Mouse (Mus musculus) G1E-ER4 (cell line): ENCODE data around the gene Trim41. TPM values are rescaled to one million over a fixed set of nuclear protein-coding genes. Genes with fewer than 3 reads are reported as not detected.
"Not testable (repeated sequence)": the region's sequence is repeated elsewhere in the genome, so short reads cannot be mapped to it uniquely, and the experiment has no call there.

Experiments
- GATA1 ChIP-seq: IDR thresholded peaks from one replicate; pipeline ENCODE4 v1.8.0; 2012; ENCODE audit warnings: low read length, inconsistent platforms
- polyA plus RNA-seq: library from polyadenylated mRNA; stranded (reverse); fragments of >175 nt; gene quantifications from 2 replicates; pipeline ENCODE4 v1.2.3, GENCODE M21; 2012

Trim41 gene
- polyA plus RNA-seq, 1 experiment: 71.0 TPM

GRCm38 (mm10) chr11:48840805-48841204 lies 23.7 kb upstream of the Trim41 start:
- TF ChIP-seq GATA1: no peak

- no peak for TF ChIP-seq GATA1
Measured at GRCm38 (mm10) chr11:48838879-48839680, 21.9 kb upstream of the Trim41 start.

DNA sequence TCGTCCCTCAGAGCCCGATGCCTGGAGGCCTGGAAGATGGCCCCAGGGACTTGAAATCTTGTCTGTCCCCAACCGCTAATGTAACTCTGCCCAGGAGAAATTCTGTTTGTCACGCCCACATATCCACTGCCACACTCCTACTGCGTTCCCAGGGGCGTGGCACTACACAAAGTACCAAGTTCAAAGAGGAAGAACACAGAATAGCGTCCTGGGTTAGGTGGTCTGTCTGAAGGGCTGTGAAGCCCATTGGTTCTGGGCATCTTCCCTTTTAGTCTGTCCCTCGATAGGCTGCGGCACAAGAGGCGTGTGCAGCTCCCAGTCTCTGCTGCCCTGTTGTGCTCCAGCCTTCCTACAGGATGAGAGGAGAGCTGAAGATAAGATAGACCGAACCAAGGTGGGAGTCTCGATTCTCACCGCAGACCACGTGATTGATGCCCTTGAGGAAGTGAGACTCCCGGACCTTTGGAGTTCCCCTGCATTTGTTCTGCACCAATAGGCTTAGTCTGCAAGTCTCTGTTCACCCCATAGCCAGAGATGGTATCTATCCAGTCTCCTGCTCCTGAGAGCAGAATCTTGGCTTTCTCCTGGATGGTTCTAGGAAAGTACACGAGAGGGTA lies 21.1 kb upstream of the Trim41 start:
- TF ChIP-seq GATA1: peak; percentile 58

DNA sequence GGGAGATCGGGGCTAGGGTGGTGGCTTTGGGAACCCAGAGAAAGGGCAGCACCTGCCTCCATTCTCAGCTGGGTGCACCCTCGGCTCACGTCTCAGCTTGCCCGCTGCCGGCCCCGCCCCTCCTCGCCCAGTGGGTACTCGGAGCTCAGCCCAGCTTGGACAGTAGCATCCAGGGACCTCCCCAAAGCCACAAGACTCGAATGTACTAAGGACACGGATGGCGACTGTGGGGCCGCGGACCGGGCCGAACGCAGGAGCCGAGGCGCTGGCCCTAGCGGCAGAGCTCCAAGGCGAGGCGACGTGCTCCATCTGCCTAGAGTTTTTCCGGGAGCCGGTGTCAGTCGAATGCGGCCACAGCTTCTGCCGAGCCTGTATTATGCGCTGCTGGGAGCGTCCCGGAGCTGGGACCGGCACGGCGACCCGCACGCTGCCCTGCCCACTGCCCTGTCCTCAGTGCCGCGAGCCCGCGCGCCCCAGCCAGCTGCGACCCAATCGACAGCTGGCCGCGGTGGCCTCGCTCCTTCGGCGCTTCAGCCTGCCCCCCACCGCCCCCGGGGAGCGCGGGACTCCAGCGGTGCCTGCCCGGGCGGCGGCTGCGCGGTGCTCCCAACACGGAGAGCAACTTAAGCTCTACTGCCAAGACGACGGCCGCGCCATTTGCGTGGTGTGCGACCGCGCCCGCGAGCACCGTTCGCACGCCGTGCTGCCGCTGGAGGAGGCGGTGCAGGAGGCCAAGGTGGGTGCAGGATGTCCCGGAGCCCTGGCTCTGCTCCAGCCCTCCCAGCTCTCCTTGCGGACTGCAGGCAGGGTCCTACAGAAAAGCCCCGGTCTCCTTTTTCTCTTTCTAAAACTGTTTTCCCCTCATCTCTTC lies 20.4 kb upstream of the Trim41 start:
- no peak for TF ChIP-seq GATA1

GRCm38 (mm10) chr11:48836990-48837309 lies 19.8 kb upstream of the Trim41 start:
- TF ChIP-seq GATA1: no peak

GRCm38 (mm10) chr11:48835923-48836322 lies 18.8 kb upstream of the Trim41 start:
- TF ChIP-seq GATA1: no peak

GRCm38 (mm10) chr11:48833731-48834639 lies 16.8 kb upstream of the Trim41 start:
- TF ChIP-seq GATA1: no peak

- no peak for TF ChIP-seq GATA1
Measured at GRCm38 (mm10) chr11:48833078-48833730, 16.1 kb upstream of the Trim41 start.

- TF ChIP-seq GATA1: no peak
Measured at GRCm38 (mm10) chr11:48831273-48831672, 14.1 kb upstream of the Trim41 start.

DNA sequence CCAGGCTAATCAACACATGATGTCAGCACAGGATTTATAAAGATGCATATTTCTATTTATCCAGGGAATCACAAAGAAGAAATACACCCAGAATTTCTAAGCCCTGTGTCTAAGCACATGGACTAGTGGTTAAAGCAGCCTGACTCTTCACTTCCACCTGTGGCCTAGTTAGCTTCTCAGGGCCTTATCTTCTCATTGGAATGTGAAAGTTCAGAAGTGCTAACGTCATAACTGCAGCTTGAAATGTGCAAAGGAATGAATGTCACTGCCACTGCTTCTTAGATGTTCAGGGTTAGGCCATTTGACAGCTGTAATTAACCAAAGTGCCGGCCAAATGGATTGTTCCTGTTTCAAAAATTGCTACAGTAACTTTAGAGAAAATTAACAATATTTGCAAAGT lies 13.1 kb upstream of the Trim41 start:
- TF ChIP-seq GATA1: no peak

DNA sequence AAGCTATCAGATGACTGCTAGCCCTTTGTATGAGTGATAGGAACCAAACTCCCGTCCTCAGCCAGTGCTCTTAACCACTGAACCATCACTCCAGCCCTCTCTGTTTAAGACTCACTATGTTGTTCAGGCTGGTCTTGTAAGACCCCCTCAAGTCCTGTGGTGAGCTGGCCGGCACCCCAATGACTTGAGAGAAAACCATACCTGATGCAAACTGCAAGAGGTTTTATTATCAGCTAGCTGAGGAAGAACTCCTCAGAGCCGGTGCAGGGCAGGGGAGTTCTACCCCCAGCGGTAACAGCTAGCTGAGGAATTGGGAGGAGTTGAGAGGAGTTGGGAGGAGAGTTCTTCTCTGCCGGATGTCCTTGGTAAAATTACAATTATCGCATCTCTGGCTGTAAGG lies 10.8 kb upstream of the Trim41 start:
- TF ChIP-seq GATA1: no peak

DNA sequence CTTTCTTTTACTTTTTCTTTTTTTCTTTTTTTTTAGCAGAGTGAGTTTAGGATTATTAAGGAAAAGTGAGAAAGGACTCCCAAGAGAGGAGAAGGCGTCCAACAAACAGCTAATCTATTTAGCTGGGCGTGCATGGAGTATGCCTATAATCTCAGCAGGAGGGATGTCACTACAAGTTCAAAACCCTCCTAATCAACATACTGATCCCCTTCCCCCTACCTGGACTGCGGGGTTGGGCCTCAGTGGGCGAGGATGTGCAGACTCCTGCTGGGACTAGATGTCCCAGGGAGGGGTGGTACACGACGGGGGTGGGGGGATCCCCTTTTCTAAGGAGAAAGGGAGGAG lies 9.6 kb upstream of the Trim41 start:
- TF ChIP-seq GATA1: no peak

- not testable (repeated sequence) for TF ChIP-seq GATA1
Measured at GRCm38 (mm10) chr11:48825979-48826751, 9.0 kb upstream of the Trim41 start, which contains the start of the genes Trim7 and Gm12184. Gene Trim7 (plus strand): TSS chr11:48826140. Gene Gm12184 (minus strand): TSS chr11:48826655.

GRCm38 (mm10) chr11:48824311-48824830 lies 7.2 kb upstream of the Trim41 start:
- TF ChIP-seq GATA1: no peak
